Mouse (Mus musculus) heart, adult 18-20 months (tissue): Measurements from ENCODE around the gene Hist1h4n. TPM values are rescaled to one million over a fixed set of nuclear protein-coding genes. Genes with fewer than 3 reads are reported as not detected.

Experiments
- DNase-seq, 2 experiments: peaks; one replicate each; pipeline ENCODE4 v3.0.0; 2021 to 2022; ENCODE audit warnings: mixed read lengths in 1 of 2
- microRNA-seq, 2 experiments: library from miRNA; unstranded; fragments of <30 nt; microRNA quantifications; one replicate each; pipeline ENCODE4 v1.2.0; 2022
- total RNA-seq, 2 experiments: library from RNA; stranded (reverse); gene quantifications; 2 replicates each; pipeline ENCODE4 v1.2.3; 2021

Gene Hist1h4n
- total RNA-seq, 2 experiments from 2014 or later, result 4.7 to 9.4 TPM

- no peak for DNase-seq
These were observed 36.4 kb downstream of the Hist1h4n start for GRCm38 (mm10) chr13:21795584-21795983.

DNA sequence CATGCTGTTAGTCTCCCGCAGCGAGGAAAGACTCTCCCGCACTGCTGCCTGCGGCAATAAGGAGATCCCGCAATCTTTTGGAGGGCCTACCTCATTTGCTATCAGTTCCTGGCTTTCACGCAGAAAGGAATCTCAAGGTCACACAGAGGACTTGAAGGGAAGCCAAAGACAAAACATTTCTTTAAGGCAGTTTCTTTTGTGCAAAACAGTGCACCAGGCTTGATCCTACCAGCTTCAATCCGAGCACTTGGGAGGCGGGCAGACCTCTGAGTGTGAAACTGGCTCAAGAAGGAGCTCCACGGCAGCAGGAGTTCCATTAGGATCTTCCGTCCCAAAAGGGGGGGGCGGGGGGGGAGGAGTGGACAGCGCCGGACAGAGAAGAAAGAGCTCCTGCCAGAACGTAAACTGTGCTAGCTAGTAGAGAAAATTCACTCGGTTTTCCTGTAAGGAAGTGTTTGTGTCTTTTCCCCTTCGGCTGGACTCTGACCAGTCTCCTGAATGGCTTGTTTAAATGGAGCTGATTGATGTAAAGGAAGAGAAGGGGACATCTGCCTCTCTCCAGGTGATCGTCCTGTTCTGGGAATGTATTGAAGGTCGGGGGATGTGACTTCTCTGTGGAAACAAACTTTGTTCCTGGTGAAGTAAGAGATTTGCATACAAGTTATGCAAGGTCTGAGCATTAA, 41.3 kb downstream of the Hist1h4n start:
- no peak for DNase-seq

GRCm38 (mm10) chr13:21789925-21790324, 42.1 kb downstream of the Hist1h4n start:
- DNase-seq, result no peak

DNA sequence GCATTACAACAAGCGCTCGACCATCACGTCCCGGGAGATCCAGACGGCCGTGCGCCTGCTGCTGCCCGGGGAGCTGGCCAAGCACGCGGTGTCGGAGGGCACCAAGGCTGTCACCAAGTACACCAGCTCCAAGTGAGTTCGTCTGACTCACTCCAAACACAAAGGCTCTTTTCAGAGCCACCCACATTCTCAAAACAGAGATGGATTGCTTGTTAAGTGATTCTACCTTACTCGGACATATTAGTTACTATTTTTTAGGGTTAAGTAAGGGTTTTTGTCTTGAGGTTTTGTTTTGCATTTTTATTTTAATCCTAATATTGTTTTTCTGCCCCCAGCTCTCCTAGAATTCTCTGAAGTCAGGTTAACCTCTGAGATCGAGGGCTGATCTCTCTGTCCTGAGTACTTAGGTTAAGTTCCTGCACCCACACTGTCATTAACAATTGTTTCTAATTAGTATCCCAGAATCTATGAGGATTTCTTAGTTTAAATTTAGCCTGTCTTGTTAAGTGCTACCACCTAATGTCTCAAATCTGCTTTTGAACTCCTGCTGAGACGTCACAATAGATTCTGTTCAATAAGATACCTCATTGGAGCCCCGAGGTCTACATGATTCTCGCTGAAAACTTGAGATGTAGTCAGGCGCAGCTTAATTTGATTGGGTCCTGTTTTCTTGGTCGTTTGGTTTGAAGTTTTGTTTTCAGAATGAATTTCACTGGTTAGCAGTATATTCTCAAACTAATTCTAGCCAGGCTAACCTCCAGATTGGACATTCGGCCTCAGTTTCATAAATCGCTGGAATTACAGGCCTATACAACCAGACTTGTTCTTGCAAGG, 44.0 kb downstream of the Hist1h4n start:
- DNase-seq, result no peak

- DNase-seq, result peak; percentile 92 to 93
These were observed 44.9 kb downstream of the Hist1h4n start, which contains the start of the genes Hist1h2an and Hist1h2bp for GRCm38 (mm10) chr13:21786899-21787629. TSS of gene Hist1h2an (minus strand) at chr13:21787218. TSS of gene Hist1h2bp (plus strand) at chr13:21787461.

GRCm38 (mm10) chr13:21786189-21786898, 45.7 kb downstream of the Hist1h4n start:
- DNase-seq, result no peak

DNA sequence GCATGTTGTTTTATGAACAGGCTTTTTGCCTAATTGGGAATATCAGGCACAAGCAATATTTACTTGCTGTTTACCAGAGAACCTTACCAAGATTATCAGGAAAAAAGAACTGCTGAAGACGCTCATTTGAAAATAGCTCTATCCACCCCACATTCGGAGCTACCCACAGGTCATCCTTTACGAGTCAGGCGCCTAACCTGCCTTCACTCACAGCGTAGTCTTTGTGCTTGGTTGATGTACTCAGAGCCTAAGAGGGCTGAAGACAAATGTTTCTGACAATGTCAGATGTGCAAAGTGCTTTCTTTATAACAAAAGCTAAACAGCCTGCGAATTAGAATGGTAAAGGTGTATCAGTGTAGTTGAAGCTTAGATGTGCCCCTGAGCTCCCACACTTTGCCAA, 47.7 kb downstream of the Hist1h4n start:
- no peak for DNase-seq

- DNase-seq, result peak in 1 of 2 experiments; percentile 44
These were observed 48.2 kb downstream of the Hist1h4n start for GRCm38 (mm10) chr13:21783734-21784161.

- peak; percentile 74 to 75 for DNase-seq
These were observed 48.8 kb downstream of the Hist1h4n start, which contains the start of gene Hist1h3i for GRCm38 (mm10) chr13:21783255-21783617. TSS of gene Hist1h3i (minus strand) at chr13:21783370.

DNA sequence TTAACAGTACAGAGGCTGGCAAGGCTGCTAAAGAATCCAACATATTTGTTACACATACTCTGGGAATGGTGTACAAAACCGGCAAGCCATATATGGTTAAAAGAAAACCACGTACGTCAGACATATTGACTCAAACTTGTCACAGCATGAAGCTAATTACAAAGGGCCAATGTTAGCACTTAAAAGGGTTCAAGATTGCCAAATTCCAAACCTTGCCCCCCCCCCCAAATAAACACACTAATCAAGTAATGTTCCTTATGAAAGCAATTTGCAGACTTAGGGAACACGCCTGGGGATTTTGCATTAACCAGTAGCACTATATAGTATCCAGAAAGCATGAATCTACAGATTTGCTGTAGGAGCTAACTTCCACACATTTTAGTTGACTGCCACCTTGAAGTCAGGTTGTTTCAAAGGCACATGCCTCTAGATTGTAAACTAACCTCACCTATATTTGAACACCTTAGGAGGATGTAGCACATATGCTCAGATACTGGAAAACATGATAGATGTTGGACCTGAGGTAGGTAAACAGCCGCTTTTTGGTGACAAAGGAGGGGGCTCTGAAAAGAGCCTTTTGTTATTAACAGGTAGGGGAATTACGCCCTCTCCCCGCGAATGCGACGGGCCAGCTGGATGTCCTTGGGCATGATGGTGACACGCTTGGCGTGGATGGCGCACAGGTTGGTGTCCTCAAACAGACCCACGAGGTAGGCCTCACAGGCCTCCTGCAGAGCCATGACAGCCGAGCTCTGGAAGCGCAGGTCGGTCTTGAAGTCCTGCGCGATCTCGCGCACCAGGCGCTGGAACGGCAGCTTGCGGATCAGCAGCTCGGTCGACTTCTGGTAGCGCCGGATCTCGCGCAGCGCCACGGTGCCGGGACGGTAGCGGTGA, 49.4 kb downstream of the Hist1h4n start:
- DNase-seq, result peak in 1 of 2 experiments; percentile 41

Small RNA genes within 50 kb of the gene (microRNA-seq; reads per million reads assigned to microRNA genes)
- 0 reads per million in 2 experiments for gene Gm19658
- 0 reads per million in 2 experiments for gene Gm44346
- 0 reads per million in 2 experiments for gene Gm44466

Other genes with a start within 250 kb of the Hist1h4n start
- not detected for gene Olfr1362, start 218.2 kb downstream of the Hist1h4n start, total RNA-seq
- gene Olfr11, start 189.7 kb downstream of the Hist1h4n start, total RNA-seq, result not detected
- not detected for gene Olfr1361, start 168.8 kb downstream of the Hist1h4n start, total RNA-seq
- not detected for gene Olfr1360, start 154.8 kb downstream of the Hist1h4n start, total RNA-seq
- not detected for gene Olfr1359, start 134.1 kb downstream of the Hist1h4n start, total RNA-seq
- 10 to 100 TPM in 1 of 2 experiments, 1 to 10 TPM in 1; 7.7 to 11.5 TPM for gene Hist1h2bl, start 116.1 kb downstream of the Hist1h4n start, total RNA-seq
- 10 to 100 TPM in 1 of 2 experiments, 1 to 10 TPM in 1; 4.0 to 15.4 TPM for gene Hist1h2ai, start 115.8 kb downstream of the Hist1h4n start, total RNA-seq
- gene Hist1h3h, start 114.5 kb downstream of the Hist1h4n start, total RNA-seq, result 10 to 100 TPM; 11.0 to 14.3 TPM
- gene Hist1h2bm, start 110.2 kb downstream of the Hist1h4n start, total RNA-seq, result 1 to 10 TPM; 2.0 to 3.6 TPM
- gene Hist1h4j, start 97.1 kb downstream of the Hist1h4n start, total RNA-seq, result 1 to 10 TPM; 1.9 to 3.4 TPM
- gene Hist1h4k, start 81.7 kb downstream of the Hist1h4n start, total RNA-seq, result 10 to 100 TPM; 39.5 to 45.0 TPM
- 1 to 10 TPM; 2.5 to 4.6 TPM for gene Hist1h2ak, start 78.4 kb downstream of the Hist1h4n start, total RNA-seq
- gene Hist1h2bn, start 78.1 kb downstream of the Hist1h4n start, total RNA-seq, result 1 to 10 TPM; 4.3 to 4.8 TPM
- 1 to 10 TPM; 3.5 to 4.0 TPM for gene Hist1h1b, start 51.6 kb downstream of the Hist1h4n start, total RNA-seq
- gene Hist1h3i, start 48.8 kb downstream of the Hist1h4n start, total RNA-seq, result 10 to 100 TPM; 10.2 to 11.2 TPM
- gene Hist1h2an, start 45.0 kb downstream of the Hist1h4n start, total RNA-seq, result 1 to 10 TPM; 1.0 to 5.3 TPM
- gene Hist1h2bp, start 44.7 kb downstream of the Hist1h4n start, total RNA-seq, result 1 to 10 TPM; 3.3 to 4.2 TPM
- gene Hist1h2bq, start 22.0 kb downstream of the Hist1h4n start, total RNA-seq, result 10 to 100 TPM; 27.9 to 31.1 TPM
- gene Hist1h2ao, start 21.7 kb downstream of the Hist1h4n start, total RNA-seq, result 1 to 10 TPM in 1 of 2 experiments, not detected in 1; 1.4 TPM
- 10 to 100 TPM; 41.7 to 58.7 TPM for gene Hist1h4m, start 20.4 kb downstream of the Hist1h4n start, total RNA-seq
- 10 to 100 TPM; 11.6 to 12.2 TPM for gene Hist1h2ap, start 1.3 kb upstream of the Hist1h4n start, total RNA-seq
- gene Hist1h2br, start 1.5 kb upstream of the Hist1h4n start, total RNA-seq, result 10 to 100 TPM; 28.3 to 30.7 TPM
- gene Zfp184, start 112.9 kb upstream of the Hist1h4n start, total RNA-seq, result 1 to 10 TPM in 1 of 2 experiments, under 1 TPM in 1; 0.67 to 1.3 TPM
- not detected for gene Pom121l2, start 149.0 kb upstream of the Hist1h4n start, total RNA-seq
- gene Prss16, start 177.5 kb upstream of the Hist1h4n start, total RNA-seq, result not detected
- 10 to 100 TPM; 10.9 to 12.6 TPM for gene Hist1h2ah, start 203.4 kb upstream of the Hist1h4n start, total RNA-seq
- 10 to 100 TPM; 15.2 to 16.5 TPM for gene Hist1h2bk, start 203.7 kb upstream of the Hist1h4n start, total RNA-seq
- gene Hist1h4i, start 209.2 kb upstream of the Hist1h4n start, total RNA-seq, result 10 to 100 TPM; 15.0 to 20.2 TPM
- gene Hist1h2ag, start 210.7 kb upstream of the Hist1h4n start, total RNA-seq, result 10 to 100 TPM in 1 of 2 experiments, 1 to 10 TPM in 1; 7.7 to 10.8 TPM
- gene Hist1h2bj, start 211.0 kb upstream of the Hist1h4n start, total RNA-seq, result 1 to 10 TPM; 2.8 to 6.2 TPM